Mouse (Mus musculus): ENCODE measurements around the gene Cpsf3.

- no peak for TF ChIP-seq GATA1 (IDR thresholded peaks at IDR 0.05; ENCODE audit: borderline replicate concordance, low read length)
- no peak for TF ChIP-seq FLI1 (IDR thresholded peaks at IDR 0.05; ENCODE audit: low read length)
Measured at GRCm38 (mm10) chr12:21326325-21326724, 41.1 kb downstream of the Cpsf3 start.

All from megakaryocyte, embryonic 14.5 days (primary cell).